Mouse (Mus musculus) lung, postnatal 10 days (tissue): ENCODE results near the gene Scp2.

ENCODE experiments used
- DNase-seq: peaks from one replicate; pipeline ENCODE4 v3.0.0; 2021

Gene Scp2

DNA sequence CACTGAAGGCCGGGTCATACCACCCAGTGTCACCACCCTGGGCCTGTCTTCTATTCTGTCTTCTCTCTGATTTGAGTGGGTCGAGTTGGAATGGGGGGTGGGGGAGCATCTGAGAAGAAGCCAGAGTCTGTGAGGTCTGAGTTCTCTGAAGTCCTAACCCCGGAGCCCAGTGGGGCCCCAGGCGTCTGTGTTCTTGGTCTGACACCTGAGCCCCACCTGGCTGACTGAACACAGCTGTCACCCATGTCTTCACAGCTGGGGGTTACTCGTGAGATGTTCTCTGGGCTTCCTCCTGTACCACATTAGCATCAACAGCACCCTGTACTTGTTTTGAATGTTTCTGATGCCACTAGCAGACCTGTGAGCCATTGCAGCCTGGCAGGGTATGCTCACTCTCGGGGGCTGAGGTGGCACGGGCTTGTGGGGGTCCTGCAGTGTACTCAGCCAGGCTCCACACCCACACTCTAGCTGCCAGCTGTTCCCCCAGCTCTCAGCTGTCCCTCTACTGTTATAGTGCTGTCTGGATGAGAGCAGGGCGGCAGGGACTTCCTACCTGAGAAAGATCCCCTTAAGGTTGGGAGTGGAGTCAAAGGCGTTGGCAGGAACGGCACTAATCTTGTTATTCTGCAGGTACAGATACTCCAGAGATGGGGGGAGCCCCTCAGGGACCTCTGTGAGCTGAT lies 126.4 kb downstream of the Scp2 start:
- no peak for DNase-seq

- no peak for DNase-seq
Observed at GRCm38 (mm10) chr4:108017839-108018238, 127.0 kb downstream of the Scp2 start.

- peak; percentile 47 for DNase-seq
Observed at GRCm38 (mm10) chr4:108016321-108016720, 128.5 kb downstream of the Scp2 start.

DNA sequence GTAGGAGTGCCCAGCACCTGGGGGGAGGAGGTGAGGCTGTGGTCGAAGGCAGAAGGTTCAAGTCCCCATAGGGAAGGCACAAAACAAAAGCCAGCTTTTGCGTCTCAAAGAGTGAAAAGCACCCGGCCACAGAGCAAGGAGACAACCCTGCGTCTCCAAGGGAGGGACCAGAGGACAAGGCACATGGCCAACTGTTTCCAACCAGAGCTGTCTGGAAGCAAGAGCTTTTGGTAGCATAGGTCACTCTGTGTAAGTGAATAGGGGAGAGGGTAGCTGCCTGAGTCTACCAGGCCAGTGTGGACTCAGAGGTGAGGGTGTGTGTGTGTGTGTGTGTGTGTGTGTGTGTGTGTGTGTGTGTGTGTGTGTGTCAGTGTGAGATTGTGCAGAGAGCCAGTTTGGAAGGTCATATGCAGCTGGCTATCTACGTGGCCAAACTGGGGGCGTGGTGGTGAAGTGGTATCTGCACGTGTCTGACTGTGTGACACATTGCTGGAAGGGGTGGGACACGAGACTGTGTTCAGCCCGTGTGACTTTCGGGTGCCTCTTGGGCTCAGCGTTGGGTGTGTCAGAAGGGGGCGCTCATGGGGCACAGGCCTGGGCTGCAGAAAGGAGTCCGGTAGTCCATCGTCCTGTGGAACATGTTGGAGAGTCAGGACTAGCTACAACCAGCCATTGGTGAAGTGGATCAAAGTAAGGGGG lies 129.6 kb downstream of the Scp2 start:
- DNase-seq = peak; percentile 84

GRCm38 (mm10) chr4:108014466-108014865 lies 130.3 kb downstream of the Scp2 start:
- DNase-seq = no peak

DNA sequence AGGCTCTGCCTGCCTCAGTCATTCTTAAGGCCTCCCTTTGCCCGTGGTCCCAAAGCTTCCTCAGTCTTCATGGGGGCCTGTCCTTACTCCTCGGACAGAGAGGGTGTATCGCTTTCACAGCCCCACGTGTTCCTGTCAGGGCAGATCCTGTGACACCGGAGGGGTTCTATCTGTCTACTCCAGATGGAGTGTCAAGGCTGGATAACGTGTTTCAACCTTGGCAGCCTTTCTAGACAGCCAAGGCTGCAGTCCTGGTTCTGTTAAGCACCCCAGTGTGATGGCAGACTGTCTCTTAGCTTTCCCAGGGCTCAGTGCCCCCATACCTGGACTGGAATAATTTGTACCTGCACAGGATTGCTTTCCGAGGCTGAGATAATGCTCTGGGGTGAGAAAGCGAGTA lies 136.3 kb downstream of the Scp2 start:
- DNase-seq = no peak

- DNase-seq = no peak
Observed at GRCm38 (mm10) chr4:108007532-108008103, 137.2 kb downstream of the Scp2 start.

DNA sequence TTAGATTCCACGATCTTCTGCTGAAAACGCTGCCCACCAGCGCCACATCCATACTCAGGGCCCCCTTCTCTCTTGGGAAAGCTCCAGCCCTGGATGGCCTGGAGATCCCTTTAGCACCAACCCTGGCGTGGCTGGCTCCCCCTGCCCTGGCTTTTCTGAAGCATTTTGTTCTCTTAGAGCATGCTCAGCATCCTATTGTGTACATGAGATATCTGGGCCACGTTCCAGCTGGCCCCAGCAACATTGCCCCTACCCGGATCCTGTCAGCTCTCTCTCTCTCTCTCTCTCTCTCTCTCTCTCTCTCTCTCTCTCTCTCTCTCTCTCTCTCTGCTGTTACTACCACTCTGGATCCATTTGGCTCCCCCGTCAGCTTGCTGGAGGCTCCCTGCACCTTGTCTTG lies 139.5 kb downstream of the Scp2 start:
- peak; percentile 67 for DNase-seq

DNA sequence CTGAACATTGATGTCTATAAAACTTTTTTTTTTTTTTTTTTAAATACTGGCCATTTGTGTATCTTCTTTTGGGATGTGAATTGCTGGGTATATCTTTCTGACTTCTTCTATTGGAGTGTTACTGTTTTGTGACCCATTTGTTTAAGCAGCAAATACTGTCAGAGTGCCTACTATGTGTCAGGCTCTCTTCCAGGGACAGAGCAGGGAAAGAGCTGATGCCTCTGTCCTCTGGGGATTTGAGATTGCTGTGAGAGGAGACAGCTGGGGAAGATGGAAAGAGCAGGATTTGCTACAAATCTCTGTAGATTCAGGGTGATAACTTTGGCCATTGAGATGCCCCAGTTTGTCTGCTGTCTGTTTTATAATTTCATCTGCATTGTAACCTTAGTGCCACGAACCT lies 145.4 kb downstream of the Scp2 start:
- no peak for DNase-seq

- peak; percentile 73 for DNase-seq
Observed at GRCm38 (mm10) chr4:107998641-107999332, 146.0 kb downstream of the Scp2 start.

DNA sequence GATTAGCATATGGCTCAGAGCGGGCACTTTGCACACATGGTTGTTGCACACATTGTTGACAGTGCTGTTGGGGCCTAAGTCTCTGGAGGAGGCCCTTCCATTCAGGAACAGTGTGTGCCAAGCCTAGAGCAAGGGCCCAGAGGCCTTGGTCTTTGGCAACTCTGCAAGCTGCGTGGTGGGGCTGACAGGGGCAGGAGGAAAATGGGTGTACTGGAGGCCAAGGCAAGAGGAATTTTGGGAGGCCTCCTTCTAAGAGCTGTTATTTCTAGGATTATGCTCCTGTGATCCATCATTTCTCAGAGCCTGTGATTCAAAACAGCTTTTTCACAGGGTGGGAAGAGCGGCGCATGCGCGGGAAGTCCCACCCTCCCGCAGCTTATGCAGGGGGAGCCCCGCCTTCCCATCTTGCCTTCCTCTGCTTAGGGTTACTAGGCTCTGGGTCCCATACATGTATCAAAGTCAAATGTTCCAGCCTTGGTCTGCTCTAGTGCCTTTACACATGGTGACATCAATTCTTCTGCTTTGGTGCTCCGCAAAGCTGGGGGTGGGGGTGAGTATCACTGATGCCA lies 148.3 kb downstream of the Scp2 start:
- DNase-seq = peak; percentile 41

DNA sequence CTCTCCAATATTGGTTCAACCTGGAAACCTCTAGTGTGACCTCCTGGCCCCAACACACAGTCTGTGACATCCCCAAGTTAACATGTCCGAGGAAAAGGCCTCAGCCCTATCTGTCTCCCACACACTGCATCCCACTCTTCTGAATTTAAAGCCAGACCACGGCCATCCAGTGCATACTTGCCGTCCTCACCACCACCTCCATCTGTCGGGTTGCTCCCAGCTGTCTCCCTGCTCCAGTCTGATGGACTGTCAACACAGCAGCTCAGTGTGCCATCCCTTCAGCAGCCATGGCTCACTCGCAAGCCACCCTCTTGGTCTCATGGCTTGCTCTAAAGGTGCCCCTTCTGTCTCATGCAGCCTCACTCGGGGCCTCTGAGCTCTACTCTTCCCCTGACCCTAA lies 149.1 kb downstream of the Scp2 start:
- DNase-seq = no peak

DNA sequence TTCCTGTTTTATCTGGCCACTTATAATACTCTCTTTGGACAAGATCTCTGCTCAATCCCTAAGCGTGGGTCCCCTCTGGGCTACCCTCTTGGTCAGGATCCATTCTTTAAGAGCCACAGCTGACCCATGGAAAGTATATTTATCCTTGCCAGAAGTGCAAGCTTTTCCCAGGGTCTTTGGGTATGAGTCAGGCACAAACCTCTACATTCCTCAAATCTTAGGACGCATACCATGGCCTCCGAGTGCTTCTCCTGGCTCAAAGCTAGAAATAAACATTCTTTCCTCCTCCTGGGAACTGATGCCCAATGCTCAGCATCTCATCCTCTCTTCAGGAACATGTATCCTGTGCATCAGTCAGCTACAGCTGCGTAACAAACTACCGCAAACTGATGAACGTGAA lies 149.8 kb downstream of the Scp2 start:
- no peak for DNase-seq
